Mouse (Mus musculus) stomach, postnatal 0 days (tissue): ENCODE results near the gene Ccdc103. TPM values are rescaled to one million over a fixed set of nuclear protein-coding genes. Genes with fewer than 3 reads are reported as not detected.

Experiments
- ATAC-seq: fragments of 200-750 bp; cut with Nextera tagmentation; 2 replicates; pipeline ENCODE4 v1.8.0; 2017; ENCODE audit not compliant: low FRiP score, low TSS enrichment
- DNase-seq: peaks from one replicate; pipeline ENCODE4 v3.0.0-alpha.2; 2016; ENCODE audit warnings: low spot score
- H3K27ac ChIP-seq: fragments of 300-500 bp; sonication (generic); replicated peaks from 2 replicates; pipeline ENCODE4 v1.5.1; 2014; ENCODE audit warnings: mild to moderate bottlenecking, control low read depth
- H3K27me3 ChIP-seq: fragments of 300-500 bp; sonication (generic); 2 replicates; pipeline ENCODE4 v1.6.1; 2014; ENCODE audit warnings: low read length; ENCODE audit not compliant: control insufficient read depth, insufficient read depth
- H3K36me3 ChIP-seq: fragments of 300-500 bp; sonication (generic); 2 replicates; pipeline ENCODE4 v1.6.1; 2014; ENCODE audit warnings: low read length, mixed read lengths; ENCODE audit not compliant: control insufficient read depth, insufficient read depth
- H3K4me1 ChIP-seq: fragments of 300-500 bp; sonication (generic); replicated peaks from 2 replicates; pipeline ENCODE4 v1.6.1; 2014; ENCODE audit warnings: antibody characterized with exemption; ENCODE audit not compliant: control insufficient read depth, insufficient read depth
- H3K4me2 ChIP-seq: fragments of 300-500 bp; sonication (generic); replicated peaks from 2 replicates; pipeline ENCODE4 v1.6.1; 2014; ENCODE audit warnings: low read depth, mild to moderate bottlenecking, control low read depth, moderate library complexity
- H3K4me3 ChIP-seq: fragments of 300-500 bp; sonication (generic); 2 replicates; pipeline ENCODE4 v1.5.1; 2014; ENCODE audit warnings: low read depth, low read length, control low read depth
- H3K9ac ChIP-seq: fragments of 300-500 bp; sonication (generic); 2 replicates; pipeline ENCODE4 v1.6.1; 2014; ENCODE audit warnings: mild to moderate bottlenecking, low read length, control low read depth, mixed read lengths
- H3K9me3 ChIP-seq: fragments of 300-500 bp; sonication (generic); 2 replicates; pipeline ENCODE4 v1.6.1; 2016; ENCODE audit warnings: low read length; ENCODE audit not compliant: control insufficient read depth
- CTCF ChIP-seq: IDR thresholded peaks from 2 replicates; pipeline ENCODE4 v1.5.1; 2016; ENCODE audit warnings: antibody characterized with exemption, low read depth, mild to moderate bottlenecking, moderate library complexity
- EP300 ChIP-seq: optimal IDR thresholded peaks from 2 replicates; pipeline ENCODE3; 2016; ENCODE audit warnings: antibody characterized with exemption
- WGBS: fragments of 180-500 bp; shearing (Covaris S2); extraction: QIAGEN DNeasy Blood & Tissue Kit; methylation state at CpG from one replicate; pipeline ENCODE4 v1.1.7; 2014; 5-methylcytosine and 5-hydroxymethylcytosine counted together
- polyA plus RNA-seq: library from polyadenylated mRNA; unstranded; fragments of >200 nt; fragmentation: Nextera tagmentation; extraction: Ambion mirVana; gene quantifications from 2 replicates; pipeline ENCODE4 v1.2.1, GENCODE M21; 2015

Gene Ccdc103
- polyA plus RNA-seq, 1 experiment from 2014 or later: 0.56 TPM

GRCm38 (mm10) chr11:102925351-102925717, 44.3 kb downstream of the Ccdc103 start:
- TF ChIP-seq EP300: no peak
- peak; percentile 60 for TF ChIP-seq CTCF
- DNase-seq: no peak
- 0 out of 2 replicates have a peak, but pooled peaks cover 2% of the 10 kb centered on the region for H3K4me1 ChIP-seq
- WGBS: 1% methylated on average over 10 of the region's 10 CpGs
- H3K4me3 ChIP-seq: peak overlapping the region; percentile 68
- H3K9me3 ChIP-seq: no peaks in the 10 kb centered on the region
- H3K36me3 ChIP-seq: no peaks in the 10 kb centered on the region; the same call in 1 of the 2 replicates
- H3K27me3 ChIP-seq: no peaks in the 10 kb centered on the region
- H3K27ac ChIP-seq: peak overlapping the region; percentile 80
- peak overlapping the region; percentile 83 for H3K4me2 ChIP-seq
- peak overlapping the region; percentile 56 for H3K9ac ChIP-seq
- peak; percentile 36; the same call in 1 of the 2 replicates for ATAC-seq

GRCm38 (mm10) chr11:102930672-102931071, 49.7 kb downstream of the Ccdc103 start:
- H3K27me3 ChIP-seq: no peaks in the 10 kb centered on the region
- no peaks in the 10 kb centered on the region for H3K4me1 ChIP-seq
- TF ChIP-seq CTCF: no peak
- TF ChIP-seq EP300: no peak
- no peak overlapping the region for H3K27ac ChIP-seq
- DNase-seq (no peak), ATAC-seq (no peak)
- no peak overlapping the region for H3K4me2 ChIP-seq
- no peaks in the 10 kb centered on the region for H3K9me3 ChIP-seq
- WGBS: 90% methylated on average over 10 of the region's 10 CpGs
- no peak overlapping the region for H3K4me3 ChIP-seq
- no peak overlapping the region for H3K9ac ChIP-seq
- H3K36me3 ChIP-seq: no peaks in the 10 kb centered on the region

Other genes starting within 250 kb of the Ccdc103 start
- 0.23 and 0.39 TPM in 2 replicates for gene Meioc, start 217.5 kb upstream of the Ccdc103 start, polyA plus RNA-seq
- 19.0 and 20.8 TPM in 2 replicates for gene Ccdc43, start 183.4 kb upstream of the Ccdc103 start, polyA plus RNA-seq
- gene Adam11, start 119.8 kb upstream of the Ccdc103 start, polyA plus RNA-seq: 1.8 and 2.0 TPM in 2 replicates
- gene Gjc1, start 61.5 kb upstream of the Ccdc103 start, polyA plus RNA-seq: 18.1 and 21.1 TPM in 2 replicates
- 3.2 and 5.9 TPM in 2 replicates for gene Higd1b, start 45.4 kb upstream of the Ccdc103 start, polyA plus RNA-seq
- gene Eftud2, start 219 bp upstream of the Ccdc103 start, polyA plus RNA-seq: 62.0 and 65.2 TPM in 2 replicates
- gene Fam187a, start 4.0 kb downstream of the Ccdc103 start, polyA plus RNA-seq: not detected in 2 replicates
- 0.68 and 1.1 TPM in 2 replicates for gene Gfap, start 19.7 kb downstream of the Ccdc103 start, polyA plus RNA-seq
- gene Kif18b, start 43.9 kb downstream of the Ccdc103 start, polyA plus RNA-seq: 1.1 and 1.3 TPM in 2 replicates
- 1.4 and 1.9 TPM in 2 replicates for gene C1ql1, start 65.5 kb downstream of the Ccdc103 start, polyA plus RNA-seq
- 45.9 and 52.3 TPM in 2 replicates for gene Nmt1, start 147.0 kb downstream of the Ccdc103 start, polyA plus RNA-seq
- 36.8 and 42.3 TPM in 2 replicates for gene Dcakd, start 147.1 kb downstream of the Ccdc103 start, polyA plus RNA-seq
- gene Plcd3, start 220.5 kb downstream of the Ccdc103 start, polyA plus RNA-seq: 4.2 and 5.0 TPM in 2 replicates
- gene Acbd4, start 220.5 kb downstream of the Ccdc103 start, polyA plus RNA-seq: 28.6 and 36.7 TPM in 2 replicates
- 3.8 and 4.1 TPM in 2 replicates for gene Hexim1, start 235.0 kb downstream of the Ccdc103 start, polyA plus RNA-seq